Mouse (Mus musculus) myocyte (in vitro differentiated cells): Measurements from ENCODE around the gene Tnfrsf9. TPM values are rescaled to one million over a fixed set of nuclear protein-coding genes. Genes with fewer than 3 reads are reported as not detected.

Experiments
- H3K27me3 ChIP-seq: one replicate; pipeline ENCODE4 v1.6.1; 2011; ENCODE audit not compliant: control insufficient read depth, insufficient read depth, insufficient read length
- H3K36me3 ChIP-seq: one replicate; pipeline ENCODE4 v1.6.1; 2011; ENCODE audit not compliant: control insufficient read depth, insufficient read depth
- H3K4me2 ChIP-seq: one replicate; pipeline ENCODE4 v1.6.1; 2011; ENCODE audit warnings: low read depth, control low read depth
- H3K4me3 ChIP-seq: one replicate; pipeline ENCODE4 v1.5.1; 2011; ENCODE audit warnings: mild to moderate bottlenecking, control low read depth, moderate library complexity
- H3K79me2 ChIP-seq: one replicate; pipeline ENCODE4 v1.6.1; 2011; ENCODE audit not compliant: control insufficient read depth, insufficient read depth
- H3ac ChIP-seq: one replicate; pipeline ENCODE4 v1.6.1; 2011; ENCODE audit not compliant: control insufficient read depth, insufficient read length
- CEBPB ChIP-seq: IDR thresholded peaks from 2 replicates; pipeline ENCODE4 v1.6.1; 2011; ENCODE audit warnings: mild to moderate bottlenecking, moderate library complexity; ENCODE audit not compliant: poor library complexity, insufficient read depth, severe bottlenecking
- E2F4 ChIP-seq: IDR thresholded peaks from one replicate; pipeline ENCODE4 v1.6.1; 2011; ENCODE audit warnings: mild to moderate bottlenecking, control low read depth, moderate library complexity; ENCODE audit not compliant: insufficient read depth
- MAX ChIP-seq: IDR thresholded peaks from one replicate; pipeline ENCODE4 v1.6.1; 2011; ENCODE audit warnings: low read depth, mild to moderate bottlenecking, control low read depth
- MYOD1 ChIP-seq, 3 experiments: IDR thresholded peaks; one replicate each; pipeline ENCODE4 v1.6.1; 2011; ENCODE audit warnings: control low read depth in 2 of 3, low read depth in 2 of 3, mild to moderate bottlenecking in 2 of 3, moderate library complexity in 1 of 3; ENCODE audit not compliant: insufficient read length in 2 of 3, control insufficient read depth in 1 of 3
- MYOG ChIP-seq, 3 experiments: IDR thresholded peaks; one replicate each; pipeline ENCODE4 v1.6.1; 2011; ENCODE audit warnings: control low read depth in 2 of 3, low read depth in 2 of 3, mild to moderate bottlenecking in 2 of 3; ENCODE audit not compliant: insufficient read length in 2 of 3, control insufficient read depth in 1 of 3, insufficient read depth in 1 of 3
- POLR2A ChIP-seq: IDR thresholded peaks from one replicate; pipeline ENCODE4 v1.6.1; 2011; ENCODE audit warnings: low read depth, mild to moderate bottlenecking, control low read depth, moderate library complexity; ENCODE audit not compliant: insufficient read length
- POLR2AphosphoS2 ChIP-seq: IDR thresholded peaks from one replicate; pipeline ENCODE4 v1.6.1; 2011; ENCODE audit warnings: low read depth, control low read depth; ENCODE audit not compliant: insufficient read length
- REST ChIP-seq: IDR thresholded peaks from one replicate; pipeline ENCODE4 v1.6.1; 2011; ENCODE audit warnings: mild to moderate bottlenecking, control low read depth, moderate library complexity; ENCODE audit not compliant: insufficient read depth, insufficient read length
- SRF ChIP-seq: IDR thresholded peaks from one replicate; pipeline ENCODE4 v1.6.1; 2011; ENCODE audit warnings: low read depth; ENCODE audit not compliant: control insufficient read depth, insufficient read length
- TCF12 ChIP-seq: IDR thresholded peaks from one replicate; pipeline ENCODE4 v1.6.1; 2011; ENCODE audit warnings: mild to moderate bottlenecking, control low read depth; ENCODE audit not compliant: poor library complexity, insufficient read depth, severe bottlenecking
- TCF3 ChIP-seq: IDR thresholded peaks from one replicate; pipeline ENCODE4 v1.6.1; 2011; ENCODE audit warnings: low read depth, control low read depth; ENCODE audit not compliant: insufficient read length
- USF1 ChIP-seq: IDR thresholded peaks from one replicate; pipeline ENCODE4 v1.6.1; 2011; ENCODE audit warnings: low read depth, mild to moderate bottlenecking, control low read depth, moderate library complexity
- polyA plus RNA-seq: library from polyadenylated mRNA; unstranded; fragments of >200 nt; fragmentation: generic; extraction: Trizol; gene quantifications from one replicate; pipeline ENCODE4 v1.2.1, GENCODE M21; 2012; ENCODE audit warnings: missing spikeins

The Tnfrsf9 gene
- polyA plus RNA-seq, 1 experiment, result 0.31 TPM

- no peak overlapping the region for H3ac ChIP-seq
- no peaks in the 10 kb centered on the region for H3K36me3 ChIP-seq
- TF ChIP-seq TCF12, result no peak
- TF ChIP-seq REST, result no peak
- no peak for TF ChIP-seq MYOG (IDR thresholded peaks at IDR 0.05; ENCODE audit: control insufficient read depth in 1 of 3, insufficient read depth in 1 of 3, insufficient read length in 2 of 3, low read depth in 2 of 3)
- no peak for TF ChIP-seq SRF
- no peak for TF ChIP-seq E2F4
- TF ChIP-seq MAX, result no peak
- no peak for TF ChIP-seq POLR2A
- no peak for TF ChIP-seq MYOD1 (IDR thresholded peaks at IDR 0.05; ENCODE audit: control insufficient read depth in 1 of 3, insufficient read length in 2 of 3, low read depth in 2 of 3)
- no peak for TF ChIP-seq POLR2AphosphoS2
- TF ChIP-seq TCF3, result no peak
- TF ChIP-seq CEBPB, result no peak
- no peak for TF ChIP-seq USF1
- H3K27me3 ChIP-seq, result no peaks in the 10 kb centered on the region
- no peaks in the 10 kb centered on the region for H3K79me2 ChIP-seq
- H3K4me3 ChIP-seq, result no peak overlapping the region
- H3K4me2 ChIP-seq, result no peak overlapping the region
These were observed 31.7 kb upstream of the Tnfrsf9 start for GRCm38 (mm10) chr4:150882632-150883031.

- no peak overlapping the region for H3K4me2 ChIP-seq
- no peaks in the 10 kb centered on the region for H3K27me3 ChIP-seq
- H3K36me3 ChIP-seq, result no peaks in the 10 kb centered on the region
- no peaks in the 10 kb centered on the region for H3K79me2 ChIP-seq
- H3K4me3 ChIP-seq, result no peak overlapping the region
- TF ChIP-seq REST, result no peak
- no peak for TF ChIP-seq POLR2A
- TF ChIP-seq USF1, result no peak
- TF ChIP-seq TCF3, result no peak
- TF ChIP-seq MYOD1 (IDR thresholded peaks at IDR 0.05; ENCODE audit: control insufficient read depth in 1 of 3, insufficient read length in 2 of 3, low read depth in 2 of 3), result no peak
- no peak for TF ChIP-seq MAX
- TF ChIP-seq POLR2AphosphoS2, result no peak
- no peak for TF ChIP-seq SRF
- TF ChIP-seq TCF12, result no peak
- no peak for TF ChIP-seq E2F4
- TF ChIP-seq CEBPB, result no peak
- TF ChIP-seq MYOG (IDR thresholded peaks at IDR 0.05; ENCODE audit: control insufficient read depth in 1 of 3, insufficient read depth in 1 of 3, insufficient read length in 2 of 3, low read depth in 2 of 3), result no peak
- no peak overlapping the region for H3ac ChIP-seq
These were observed 26.5 kb upstream of the Tnfrsf9 start for GRCm38 (mm10) chr4:150887903-150888302.

- Histone ChIP-seq H3K4me2 (no peak overlapping the region), H3K4me3 (no peak overlapping the region), H3K27me3 (no peaks in the 10 kb centered on the region), H3ac (no peak overlapping the region), H3K79me2 (no peaks in the 10 kb centered on the region), H3K36me3 (no peaks in the 10 kb centered on the region)
- TF ChIP-seq MYOG (IDR thresholded peaks at IDR 0.05; ENCODE audit: control insufficient read depth in 1 of 3, insufficient read depth in 1 of 3, insufficient read length in 2 of 3, low read depth in 2 of 3) (no peak), MYOD1 (IDR thresholded peaks at IDR 0.05; ENCODE audit: control insufficient read depth in 1 of 3, insufficient read length in 2 of 3, low read depth in 2 of 3) (no peak), POLR2A (no peak), REST (no peak), USF1 (no peak), MAX (no peak), CEBPB (no peak)
These were observed 25.9 kb upstream of the Tnfrsf9 start for GRCm38 (mm10) chr4:150888492-150888891.

- no peaks in the 10 kb centered on the region for H3K27me3 ChIP-seq
- no peak overlapping the region for H3K4me3 ChIP-seq
- no peaks in the 10 kb centered on the region for H3K79me2 ChIP-seq
- TF ChIP-seq POLR2AphosphoS2 (no peak), SRF (no peak), TCF3 (no peak), POLR2A (no peak), REST (no peak), USF1 (no peak), MAX (no peak), CEBPB (no peak), MYOD1 (IDR thresholded peaks at IDR 0.05; ENCODE audit: control insufficient read depth in 1 of 3, insufficient read length in 2 of 3, low read depth in 2 of 3) (no peak), E2F4 (no peak), MYOG (IDR thresholded peaks at IDR 0.05; ENCODE audit: control insufficient read depth in 1 of 3, insufficient read depth in 1 of 3, insufficient read length in 2 of 3, low read depth in 2 of 3) (no peak), TCF12 (no peak)
- H3ac ChIP-seq, result no peak overlapping the region
- H3K4me2 ChIP-seq, result no peak overlapping the region
- no peaks in the 10 kb centered on the region for H3K36me3 ChIP-seq
These were observed 24.9 kb upstream of the Tnfrsf9 start for GRCm38 (mm10) chr4:150889273-150889954.
